Mouse (Mus musculus) embryonic fibroblast, embryonic 13.5 days (primary cell): ENCODE measurements at regions not wholly inside any gene's neighbourhood (a gene's known extent, or its start where the extent isn't known, plus 50 kb on each side); places are given as distances from the start of the nearest gene placed in this dataset.

ENCODE experiments used
- CTCF ChIP-seq: IDR thresholded peaks from 2 replicates; pipeline ENCODE4 v1.5.1; 2011; ENCODE audit warnings: mild to moderate bottlenecking, control low read depth, low read length, moderate library complexity, borderline replicate concordance; ENCODE audit not compliant: insufficient read depth
- POLR2A ChIP-seq: IDR thresholded peaks from 2 replicates; pipeline ENCODE4 v1.6.1; 2011; ENCODE audit warnings: low read depth, mild to moderate bottlenecking, control low read depth, low read length, moderate library complexity

- no peak for TF ChIP-seq POLR2A
- no peak for TF ChIP-seq CTCF
Observed at GRCm38 (mm10) chr7:111256199-111256598, 173.4 kb upstream of the Eif4g2 start.
